Comparison of ENCODE assay signal across 10 mouse cellular contexts in the genomic region with DNA sequence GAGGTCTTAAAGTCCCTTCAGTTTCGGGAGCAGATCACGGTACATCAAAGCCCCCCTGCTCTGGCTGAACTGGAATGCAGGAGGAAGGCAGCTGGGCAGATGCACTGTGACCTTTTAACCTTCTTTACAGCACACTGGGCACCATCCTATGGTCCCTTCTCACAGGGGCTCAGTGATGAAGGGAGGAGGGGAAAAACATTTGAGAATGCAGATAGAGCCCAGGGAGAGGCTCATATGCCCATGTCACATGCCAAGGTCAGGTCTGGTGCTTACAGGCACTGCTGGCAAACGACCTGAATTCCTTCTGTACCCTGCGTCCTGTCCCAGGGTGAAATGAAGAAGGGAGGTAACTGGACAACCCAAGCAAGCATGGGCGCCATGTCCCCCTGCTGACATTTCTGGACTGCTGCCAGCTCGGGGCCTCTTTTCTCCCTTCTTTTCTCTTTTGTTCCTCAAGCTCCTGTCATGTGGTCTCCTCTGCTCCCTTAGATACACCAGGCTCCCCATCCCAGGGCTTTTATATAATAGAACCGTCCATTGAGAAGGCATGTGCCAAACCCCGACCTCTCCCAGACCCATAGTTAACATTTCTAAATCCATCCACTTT. TPM values are rescaled to one million over a fixed set of nuclear protein-coding genes. Genes with fewer than 3 reads are reported as not detected.
A peak's percentile ranks its signal among the peaks of the same experiment; 100 is the strongest.
DNase-seq lines count a peak whose midpoint lies in the region; ATAC-seq lines count a peak whose summit lies in the region.
"Had no signal": no experiment of that assay in that cellular context is flagged by ENCODE, and none has a peak within 500 bp of the region (broad histone marks: within the 10 kb centered on the region; RNA-seq: fewer than 3 reads in every experiment).

No protein-coding gene starts in this region.

- H3K27ac ChIP-seq in forebrain, embryonic 12.5 days: peak overlapping the region; percentile 25; the same call in 1 of the 2 replicates
- H3K27ac ChIP-seq in forebrain, embryonic 15.5 days (replicated peaks): no peak overlapping the region
- 0 out of 2 replicates have a peak overlapping the region, but pooled peaks have one; percentile 27 for H3K27ac ChIP-seq in neural tube, embryonic 11.5 days (ENCODE audit: low read depth, low read length)
- peak overlapping the region; percentile 44; the same call in 1 of the 2 replicates for H3K27ac ChIP-seq in limb, embryonic 13.5 days
- H3K27ac ChIP-seq in stomach, embryonic 16.5 days (ENCODE audit: low read length): peak overlapping the region; percentile 90
- H3K27ac ChIP-seq: limb, embryonic 12.5 days had no signal

- ATAC-seq in forebrain, embryonic 12.5 days (ENCODE audit: low FRiP score): 0 out of 2 replicates have a peak, but pooled peaks have one; percentile 20
- ATAC-seq in forebrain, embryonic 15.5 days (replicated peaks): no peak
- no peak for ATAC-seq in neural tube, embryonic 11.5 days (ENCODE audit: insufficient read depth, low FRiP score, low TSS enrichment)
- ATAC-seq in limb, embryonic 13.5 days (ENCODE audit: low FRiP score, low read depth): 0 out of 2 replicates have a peak, but pooled peaks have one; percentile 38
- 0 out of 2 replicates have a peak, but pooled peaks have one; percentile 4 for ATAC-seq in stomach, embryonic 16.5 days (ENCODE audit: insufficient read depth, low FRiP score)

- no peak for DNase-seq in neural tube, embryonic 11.5 days (ENCODE audit: low spot score)
- DNase-seq in neural tube, embryonic 10.5 days (ENCODE audit: extremely low spot score, low spot score): no peak
- no peak for DNase-seq in cerebellum, adult 8-10 months
- DNase-seq in layer of hippocampus, postnatal 10 days (ENCODE audit: low spot score in 2 of 2): no peak
- DNase-seq: cerebellum, adult 9-10 months had no signal

- H3K4me1 ChIP-seq in forebrain, embryonic 12.5 days: peaks cover 19% of the 10 kb centered on the region
- peaks cover 6% of the 10 kb centered on the region; the same call in 1 of the 2 replicates for H3K4me1 ChIP-seq in forebrain, embryonic 15.5 days
- peaks cover 6% of the 10 kb centered on the region for H3K4me1 ChIP-seq in neural tube, embryonic 11.5 days (ENCODE audit: control insufficient read depth, insufficient read depth, low read length)
- H3K4me1 ChIP-seq in limb, embryonic 13.5 days: peaks cover 29% of the 10 kb centered on the region
- peaks cover 21% of the 10 kb centered on the region for H3K4me1 ChIP-seq in stomach, embryonic 16.5 days (ENCODE audit: control insufficient read depth, insufficient read depth, low read length)

- H3K36me3 ChIP-seq in forebrain, embryonic 12.5 days (replicated peaks): no peaks in the 10 kb centered on the region
- H3K36me3 ChIP-seq in forebrain, embryonic 15.5 days: no peaks in the 10 kb centered on the region
- no peaks in the 10 kb centered on the region; the same call in 1 of the 2 replicates for H3K36me3 ChIP-seq in neural tube, embryonic 11.5 days (ENCODE audit: control insufficient read depth, insufficient read depth, low read length)
- H3K36me3 ChIP-seq in limb, embryonic 13.5 days: no peaks in the 10 kb centered on the region
- H3K36me3 ChIP-seq in stomach, embryonic 16.5 days (ENCODE audit: control insufficient read depth, insufficient read depth, low read length): no peaks in the 10 kb centered on the region
- H3K36me3 ChIP-seq: limb, embryonic 12.5 days had no signal

- peak overlapping the region; percentile 3; the same call in 1 of the 2 replicates for H3K4me2 ChIP-seq in forebrain, embryonic 12.5 days
- no peak overlapping the region for H3K4me2 ChIP-seq in forebrain, embryonic 15.5 days (replicated peaks)
- no peak overlapping the region for H3K4me2 ChIP-seq in neural tube, embryonic 11.5 days (ENCODE audit: low read depth)
- no peak overlapping the region for H3K4me2 ChIP-seq in limb, embryonic 13.5 days (replicated peaks)
- H3K4me2 ChIP-seq in stomach, embryonic 16.5 days (ENCODE audit: low read depth, low read length): no peak overlapping the region
- H3K4me2 ChIP-seq: limb, embryonic 12.5 days had no signal

- no peak overlapping the region for H3K4me3 ChIP-seq in forebrain, embryonic 12.5 days (replicated peaks)
- H3K4me3 ChIP-seq in forebrain, embryonic 15.5 days: no peak overlapping the region
- H3K4me3 ChIP-seq in neural tube, embryonic 11.5 days (ENCODE audit: low read depth, low read length): no peak overlapping the region
- H3K4me3 ChIP-seq in limb, embryonic 13.5 days: no peak overlapping the region
- no peak overlapping the region for H3K4me3 ChIP-seq in stomach, embryonic 16.5 days (replicated peaks; ENCODE audit: low read length)
- H3K4me3 ChIP-seq: limb, embryonic 12.5 days had no signal

- no peaks in the 10 kb centered on the region for H3K27me3 ChIP-seq in forebrain, embryonic 12.5 days
- H3K27me3 ChIP-seq in forebrain, embryonic 15.5 days: no peaks in the 10 kb centered on the region
- no peaks in the 10 kb centered on the region for H3K27me3 ChIP-seq in neural tube, embryonic 11.5 days (ENCODE audit: control insufficient read depth, insufficient read depth, low read length)
- H3K27me3 ChIP-seq in limb, embryonic 13.5 days: no peaks in the 10 kb centered on the region
- no peaks in the 10 kb centered on the region for H3K27me3 ChIP-seq in stomach, embryonic 16.5 days (ENCODE audit: control insufficient read depth, insufficient read depth, low read length)
- H3K27me3 ChIP-seq: limb, embryonic 12.5 days had no signal

- 20% methylated on average over 8 of the region's 8 CpGs for WGBS in forebrain, embryonic 12.5 days
- WGBS in forebrain, embryonic 15.5 days: 18% methylated on average over 8 of the region's 8 CpGs
- WGBS in neural tube, embryonic 11.5 days: 31% methylated on average over 8 of the region's 8 CpGs
- 46% methylated on average over 8 of the region's 8 CpGs for WGBS in limb, embryonic 13.5 days
- 36% methylated on average over 8 of the region's 8 CpGs for WGBS in stomach, embryonic 16.5 days

- no peaks in the 10 kb centered on the region for H3K9me3 ChIP-seq in forebrain, embryonic 12.5 days
- H3K9me3 ChIP-seq in forebrain, embryonic 15.5 days: no peaks in the 10 kb centered on the region
- 0 out of 2 replicates have a peak, but pooled peaks cover 2% of the 10 kb centered on the region for H3K9me3 ChIP-seq in neural tube, embryonic 11.5 days (ENCODE audit: control insufficient read depth, low read length)
- H3K9me3 ChIP-seq in limb, embryonic 13.5 days: no peaks in the 10 kb centered on the region
- no peaks in the 10 kb centered on the region for H3K9me3 ChIP-seq in stomach, embryonic 16.5 days (replicated peaks; ENCODE audit: control insufficient read depth, low read length)
- H3K9me3 ChIP-seq: limb, embryonic 12.5 days had no signal

- H3K9ac ChIP-seq in forebrain, embryonic 12.5 days: no peak overlapping the region
- H3K9ac ChIP-seq in forebrain, embryonic 15.5 days (replicated peaks): no peak overlapping the region
- no peak overlapping the region for H3K9ac ChIP-seq in neural tube, embryonic 11.5 days (ENCODE audit: low read length)
- no peak overlapping the region for H3K9ac ChIP-seq in limb, embryonic 13.5 days
- 0 out of 2 replicates have a peak overlapping the region, but pooled peaks have one; percentile 6 for H3K9ac ChIP-seq in stomach, embryonic 16.5 days (ENCODE audit: low read length)
- H3K9ac ChIP-seq: limb, embryonic 12.5 days had no signal

RNA-seq across cellular contexts. Expression of gene Lrrc32, which starts 49.0 kb away (rescaled TPM):
- 3.2 and 3.4 TPM in 2 replicates for polyA plus RNA-seq in forebrain, embryonic 12.5 days (2016; fragmentation: Nextera tagmentation; extraction: Ambion mirVana)
- 2.3 and 2.4 TPM in 2 replicates for polyA plus RNA-seq in forebrain, embryonic 15.5 days (2015; fragmentation: Nextera tagmentation; extraction: Ambion mirVana)
- polyA plus RNA-seq in neural tube, embryonic 11.5 days (2014; fragmentation: Nextera tagmentation; extraction: Ambion mirVana): 4.5 and 6.4 TPM in 2 replicates
- polyA plus RNA-seq in limb, embryonic 13.5 days (2015; fragmentation: Nextera tagmentation; extraction: Ambion mirVana): 5.8 and 7.0 TPM in 2 replicates
- polyA plus RNA-seq in stomach, embryonic 16.5 days (2015; fragmentation: Nextera tagmentation; extraction: Ambion mirVana): 9.5 and 13.9 TPM in 2 replicates
- total RNA-seq in layer of hippocampus, postnatal 10 days (2021): 1 to 10 TPM; 3.1 to 3.5 TPM

Comparison
In these comparisons a context has a peak if more than half of its experiments do, and no peak if none do; other contexts are left out.
1. ATAC-seq: peak in forebrain, embryonic 12.5 days (single experiment), limb, embryonic 13.5 days (single experiment) and stomach, embryonic 16.5 days (single experiment); none in forebrain, embryonic 15.5 days (single experiment) and neural tube, embryonic 11.5 days (single experiment).